Mouse (Mus musculus): ENCODE data around the gene Lrrc46. TPM values are rescaled to one million over a fixed set of nuclear protein-coding genes. Genes with fewer than 3 reads are reported as not detected.

Gene Lrrc46
- polyA plus RNA-seq, 1 experiment from 2014 or later, result 4.2 TPM

- no peak overlapping the region for H3K4me2 ChIP-seq (ENCODE audit: low read depth, low read length, severe bottlenecking)
- peaks cover 53% of the 10 kb centered on the region for H3K27me3 ChIP-seq (ENCODE audit: control insufficient read depth, insufficient read depth, low read length)
- H3K9ac ChIP-seq (ENCODE audit: low read length), result no peak overlapping the region; the same call in 1 of the 2 replicates
- H3K9me3 ChIP-seq (ENCODE audit: control insufficient read depth, low read length), result no peaks in the 10 kb centered on the region
- ATAC-seq (replicated peaks; ENCODE audit: low FRiP score) (no peak), DNase-seq (ENCODE audit: low spot score) (no peak)
- no peak overlapping the region for H3K4me3 ChIP-seq (ENCODE audit: low read depth, low read length)
- 15% methylated on average over 10 of the region's 10 CpGs for WGBS
- H3K4me1 ChIP-seq (replicated peaks; ENCODE audit: control insufficient read depth, insufficient read depth, low read length), result peaks cover 14% of the 10 kb centered on the region
- no peak overlapping the region for H3K27ac ChIP-seq (ENCODE audit: low read depth, low read length)
- no peaks in the 10 kb centered on the region for H3K36me3 ChIP-seq (ENCODE audit: control insufficient read depth, insufficient read depth, low read length)
These were observed 16.2 kb downstream of the Lrrc46 start for GRCm38 (mm10) chr11:97024977-97025376.

DNA sequence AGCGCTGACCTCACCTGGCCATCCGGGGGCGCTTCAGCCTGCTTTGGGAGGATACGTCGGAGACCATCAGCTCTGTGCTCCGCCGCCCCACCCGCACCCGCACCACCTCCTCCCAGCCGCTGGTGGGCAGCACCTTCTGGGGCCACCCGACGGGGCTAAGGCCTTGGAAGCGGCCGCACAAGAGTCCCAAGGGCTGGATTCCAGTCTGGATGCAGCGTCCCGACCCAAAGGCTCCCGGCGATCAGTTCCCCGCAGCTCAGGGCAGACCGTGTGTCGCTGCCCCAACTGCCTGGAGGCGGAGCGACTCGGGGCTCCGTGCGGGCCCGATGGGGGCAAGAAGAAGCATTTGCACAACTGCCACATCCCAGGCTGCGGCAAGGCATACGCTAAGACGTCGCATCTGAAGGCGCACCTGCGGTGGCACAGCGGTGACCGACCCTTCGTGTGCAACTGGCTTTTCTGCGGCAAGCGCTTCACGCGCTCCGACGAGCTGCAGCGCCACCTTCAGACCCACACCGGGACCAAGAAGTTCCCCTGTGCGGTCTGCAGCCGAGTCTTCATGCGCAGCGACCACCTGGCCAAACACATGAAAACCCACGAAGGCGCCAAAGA, 19.2 kb downstream of the Lrrc46 start:
- peak; percentile 87 for DNase-seq (ENCODE audit: low spot score)
- Histone ChIP-seq H3K9ac (ENCODE audit: low read length) (peak overlapping the region; percentile 54), H3K36me3 (ENCODE audit: control insufficient read depth, insufficient read depth, low read length) (no peaks in the 10 kb centered on the region), H3K4me1 (replicated peaks; ENCODE audit: control insufficient read depth, insufficient read depth, low read length) (peaks cover 19% of the 10 kb centered on the region), H3K9me3 (ENCODE audit: control insufficient read depth, low read length) (no peaks in the 10 kb centered on the region), H3K27ac (ENCODE audit: low read depth, low read length) (no peak overlapping the region), H3K4me2 (ENCODE audit: low read depth, low read length, severe bottlenecking) (peak overlapping the region; percentile 80), H3K27me3 (ENCODE audit: control insufficient read depth, insufficient read depth, low read length) (peaks cover 76% of the 10 kb centered on the region), H3K4me3 (ENCODE audit: low read depth, low read length) (peak overlapping the region; percentile 40)
- WGBS, result under 1% methylated on average over 50 of the region's 50 CpGs
- peak; percentile 60 for ATAC-seq (replicated peaks; ENCODE audit: low FRiP score)

GRCm38 (mm10) chr11:97021121-97021765, 20.0 kb downstream of the Lrrc46 start:
- no peaks in the 10 kb centered on the region for H3K9me3 ChIP-seq (ENCODE audit: control insufficient read depth, low read length)
- no peaks in the 10 kb centered on the region for H3K36me3 ChIP-seq (ENCODE audit: control insufficient read depth, insufficient read depth, low read length)
- under 1% methylated on average over 26 of the region's 27 CpGs for WGBS
- H3K27ac ChIP-seq (ENCODE audit: low read depth, low read length), result no peak overlapping the region
- H3K4me1 ChIP-seq (replicated peaks; ENCODE audit: control insufficient read depth, insufficient read depth, low read length), result peaks cover 19% of the 10 kb centered on the region
- peaks cover 82% of the 10 kb centered on the region for H3K27me3 ChIP-seq (ENCODE audit: control insufficient read depth, insufficient read depth, low read length)
- peak overlapping the region; percentile 40; the same call in 1 of the 2 replicates for H3K4me3 ChIP-seq (ENCODE audit: low read depth, low read length)
- peak overlapping the region; percentile 80; the same call in 1 of the 2 replicates for H3K4me2 ChIP-seq (ENCODE audit: low read depth, low read length, severe bottlenecking)
- DNase-seq (ENCODE audit: low spot score), result no peak
- H3K9ac ChIP-seq (ENCODE audit: low read length), result no peak overlapping the region
- ATAC-seq (replicated peaks; ENCODE audit: low FRiP score), result no peak

DNA sequence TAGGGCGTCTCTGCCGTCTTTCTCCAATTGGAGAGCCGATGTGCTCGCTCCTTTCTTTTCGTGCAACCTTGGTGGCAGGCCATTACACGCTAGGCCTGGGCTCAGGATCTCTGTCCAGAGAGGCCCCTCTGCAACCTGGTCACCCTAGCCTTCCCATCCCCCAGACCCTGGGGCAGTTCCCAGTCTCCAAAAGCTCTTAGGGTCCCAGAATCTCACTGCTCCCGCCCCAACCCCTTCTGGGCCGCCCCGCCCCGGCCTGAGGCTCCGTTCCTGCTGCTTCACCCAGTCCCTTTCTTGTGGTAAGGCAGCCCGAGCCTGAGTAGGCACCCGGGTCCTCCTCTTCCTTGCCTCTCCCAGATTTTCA, 21.9 kb downstream of the Lrrc46 start:
- DNase-seq (ENCODE audit: low spot score) (no peak), ATAC-seq (replicated peaks; ENCODE audit: low FRiP score) (no peak)
- Histone ChIP-seq H3K4me2 (ENCODE audit: low read depth, low read length, severe bottlenecking) (no peak overlapping the region; the same call in 1 of the 2 replicates), H3K27me3 (ENCODE audit: control insufficient read depth, insufficient read depth, low read length) (peaks cover 81% of the 10 kb centered on the region), H3K4me1 (replicated peaks; ENCODE audit: control insufficient read depth, insufficient read depth, low read length) (peaks cover 12% of the 10 kb centered on the region), H3K4me3 (ENCODE audit: low read depth, low read length) (no peak overlapping the region), H3K9ac (ENCODE audit: low read length) (no peak overlapping the region), H3K9me3 (ENCODE audit: control insufficient read depth, low read length) (no peaks in the 10 kb centered on the region), H3K27ac (ENCODE audit: low read depth, low read length) (no peak overlapping the region), H3K36me3 (ENCODE audit: control insufficient read depth, insufficient read depth, low read length) (no peaks in the 10 kb centered on the region)
- 3% methylated on average over 13 of the region's 13 CpGs for WGBS

GRCm38 (mm10) chr11:97018583-97019344, 22.4 kb downstream of the Lrrc46 start:
- Histone ChIP-seq H3K27ac (ENCODE audit: low read depth, low read length) (no peak overlapping the region), H3K4me1 (replicated peaks; ENCODE audit: control insufficient read depth, insufficient read depth, low read length) (peaks cover 12% of the 10 kb centered on the region), H3K36me3 (ENCODE audit: control insufficient read depth, insufficient read depth, low read length) (no peaks in the 10 kb centered on the region), H3K9me3 (ENCODE audit: control insufficient read depth, low read length) (no peaks in the 10 kb centered on the region), H3K27me3 (ENCODE audit: control insufficient read depth, insufficient read depth, low read length) (peaks cover 75% of the 10 kb centered on the region), H3K4me2 (ENCODE audit: low read depth, low read length, severe bottlenecking) (peak overlapping the region; percentile 42), H3K4me3 (ENCODE audit: low read depth, low read length) (peak overlapping the region; percentile 20), H3K9ac (ENCODE audit: low read length) (no peak overlapping the region)
- WGBS, result under 1% methylated on average over 68 of the region's 68 CpGs
- ATAC-seq (replicated peaks; ENCODE audit: low FRiP score), result no peak
- DNase-seq (ENCODE audit: low spot score), result no peak

GRCm38 (mm10) chr11:97017696-97018582, 23.3 kb downstream of the Lrrc46 start:
- H3K27me3 ChIP-seq (ENCODE audit: control insufficient read depth, insufficient read depth, low read length), result peaks cover 67% of the 10 kb centered on the region
- no peak overlapping the region for H3K27ac ChIP-seq (ENCODE audit: low read depth, low read length)
- DNase-seq (ENCODE audit: low spot score) (peak; percentile 61), ATAC-seq (replicated peaks; ENCODE audit: low FRiP score) (no peak)
- H3K36me3 ChIP-seq (ENCODE audit: control insufficient read depth, insufficient read depth, low read length), result no peaks in the 10 kb centered on the region
- peak overlapping the region; percentile 20; the same call in 1 of the 2 replicates for H3K4me3 ChIP-seq (ENCODE audit: low read depth, low read length)
- H3K9ac ChIP-seq (ENCODE audit: low read length), result no peak overlapping the region
- under 1% methylated on average over 36 of the region's 36 CpGs for WGBS
- H3K4me2 ChIP-seq (ENCODE audit: low read depth, low read length, severe bottlenecking), result peak overlapping the region; percentile 42
- peaks cover 12% of the 10 kb centered on the region for H3K4me1 ChIP-seq (replicated peaks; ENCODE audit: control insufficient read depth, insufficient read depth, low read length)
- no peaks in the 10 kb centered on the region for H3K9me3 ChIP-seq (ENCODE audit: control insufficient read depth, low read length)

- peaks cover 24% of the 10 kb centered on the region for H3K27me3 ChIP-seq (ENCODE audit: control insufficient read depth, insufficient read depth, low read length)
- ATAC-seq (replicated peaks; ENCODE audit: low FRiP score) (no peak), DNase-seq (ENCODE audit: low spot score) (no peak)
- no peaks in the 10 kb centered on the region for H3K9me3 ChIP-seq (ENCODE audit: control insufficient read depth, low read length)
- 42% methylated on average over 8 of the region's 8 CpGs for WGBS
- no peaks in the 10 kb centered on the region for H3K36me3 ChIP-seq (ENCODE audit: control insufficient read depth, insufficient read depth, low read length)
- no peak within 1 kb of the TSS for H3K9ac ChIP-seq (ENCODE audit: low read length)
- no peaks in the 10 kb centered on the region; the same call in 1 of the 2 replicates for H3K4me1 ChIP-seq (replicated peaks; ENCODE audit: control insufficient read depth, insufficient read depth, low read length)
- H3K27ac ChIP-seq (ENCODE audit: low read depth, low read length), result no peak within 1 kb of the TSS
- no peak within 1 kb of the TSS for H3K4me2 ChIP-seq (ENCODE audit: low read depth, low read length, severe bottlenecking)
- no peak within 1 kb of the TSS for H3K4me3 ChIP-seq (ENCODE audit: low read depth, low read length)
These were observed 28.0 kb downstream of the Lrrc46 start, which contains the start of gene Sp6 for GRCm38 (mm10) chr11:97013121-97013670. TSS of gene Sp6 (plus strand) at chr11:97013394.

Data from forebrain, embryonic 11.5 days (tissue).